Mouse (Mus musculus) C2C12 (cell line): ENCODE measurements around the gene Mosmo.

Experiments used
- CTCF ChIP-seq: IDR thresholded peaks from one replicate; pipeline ENCODE4 v1.5.1; 2011; ENCODE audit not compliant: control insufficient read depth, insufficient read depth, insufficient read length
- FOSL1 ChIP-seq: IDR thresholded peaks from one replicate; pipeline ENCODE4 v1.8.0; 2011; ENCODE audit warnings: mild to moderate bottlenecking, low read length; ENCODE audit not compliant: poor library complexity, insufficient read depth, severe bottlenecking
- MAX ChIP-seq: IDR thresholded peaks from one replicate; pipeline ENCODE4 v1.6.1; 2011; ENCODE audit warnings: mild to moderate bottlenecking, control low read depth
- USF1 ChIP-seq: IDR thresholded peaks from one replicate; pipeline ENCODE4 v1.6.1; 2011; ENCODE audit warnings: low read depth, mild to moderate bottlenecking, control low read depth, moderate library complexity

DNA sequence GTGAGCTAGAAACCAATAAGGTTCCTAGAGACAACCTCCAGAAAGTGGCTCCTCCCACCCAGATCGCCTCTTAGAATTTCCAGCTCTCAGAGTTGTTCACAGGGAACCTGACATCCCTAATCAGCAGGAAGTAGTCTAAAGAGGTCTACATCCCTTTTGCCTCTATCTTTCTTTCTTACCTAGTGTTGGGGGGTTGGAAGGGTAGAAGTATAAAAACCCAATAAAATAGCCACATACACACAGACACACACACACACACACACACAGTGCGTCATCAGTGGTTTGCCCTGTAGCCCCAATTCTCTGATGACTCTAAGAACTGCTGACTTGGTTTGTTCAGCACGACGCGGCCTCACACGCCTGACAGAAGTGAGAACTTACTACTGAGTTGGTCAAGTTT is 22.2 kb downstream of the Mosmo start:
- TF ChIP-seq USF1 (no peak), CTCF (no peak), MAX (no peak), FOSL1 (no peak)
